Mouse (Mus musculus) liver, embryonic 14.5 days (tissue): ENCODE measurements around the gene Trpv4. TPM values are rescaled to one million over a fixed set of nuclear protein-coding genes. Genes with fewer than 3 reads are reported as not detected.

ENCODE experiments used
- ATAC-seq: fragments of 200-750 bp; cut with Nextera tagmentation; 2 replicates; pipeline ENCODE4 v1.8.0; 2017; ENCODE audit warnings: moderate number of reproducible peaks, mild to moderate bottlenecking, moderate library complexity; ENCODE audit not compliant: insufficient read depth
- DNase-seq, 3 experiments: peaks; one replicate each; pipeline ENCODE4 v3.0.0-alpha.2; 2012 to 2013; ENCODE audit warnings: low read depth in 3 of 3, low spot score in 3 of 3
- H3K27ac ChIP-seq: fragments of 300-500 bp; sonication (generic); 2 replicates; pipeline ENCODE4 v1.5.1; 2014; ENCODE audit warnings: moderate library complexity, mild to moderate bottlenecking, control low read depth, inconsistent platforms
- H3K27me3 ChIP-seq: fragments of 300-500 bp; sonication (generic); 2 replicates; pipeline ENCODE4 v1.6.1; 2014; ENCODE audit warnings: mild to moderate bottlenecking, low read length, moderate library complexity; ENCODE audit not compliant: control insufficient read depth, insufficient read depth
- H3K36me3 ChIP-seq: fragments of 300-500 bp; sonication (generic); replicated peaks from 2 replicates; pipeline ENCODE4 v1.6.1; 2014; ENCODE audit warnings: low read depth; ENCODE audit not compliant: control insufficient read depth, insufficient read depth
- H3K4me1 ChIP-seq, 2 experiments: fragments of 200-500 bp in 1 of 2; fragments of 300-500 bp in 1 of 2; sonication (generic) in 1 of 2; replicated peaks; 2 replicates each; pipeline ENCODE4 v1.6.1; 2012 to 2014; ENCODE audit warnings: antibody characterized with exemption in 1 of 2, inconsistent platforms in 1 of 2, low read length in 1 of 2; ENCODE audit not compliant: control insufficient read depth in 2 of 2, insufficient read depth in 2 of 2
- H3K4me2 ChIP-seq: fragments of 300-500 bp; sonication (generic); 2 replicates; pipeline ENCODE4 v1.6.1; 2014; ENCODE audit warnings: low read depth, mild to moderate bottlenecking, control low read depth, moderate library complexity
- H3K4me3 ChIP-seq, 2 experiments: fragments of 200-500 bp in 1 of 2; fragments of 300-500 bp in 1 of 2; sonication (generic) in 1 of 2; 2 replicates each; pipeline ENCODE4 v1.5.1; 2012 to 2014; ENCODE audit warnings: low read depth in 2 of 2, low read length in 2 of 2, mild to moderate bottlenecking in 2 of 2, control low read depth in 1 of 2, inconsistent platforms in 1 of 2, moderate library complexity in 1 of 2; ENCODE audit not compliant: insufficient read depth in 1 of 2
- H3K9ac ChIP-seq: fragments of 300-500 bp; sonication (generic); replicated peaks from 2 replicates; pipeline ENCODE4 v1.6.1; 2014; ENCODE audit warnings: mild to moderate bottlenecking, control low read depth, moderate library complexity
- H3K9me3 ChIP-seq: fragments of 300-500 bp; sonication (generic); 2 replicates; pipeline ENCODE4 v1.6.1; 2016; ENCODE audit warnings: low read length, mixed read lengths; ENCODE audit not compliant: control insufficient read depth
- CTCF ChIP-seq: IDR thresholded peaks from 2 replicates; pipeline ENCODE4 v1.5.1; 2016; ENCODE audit warnings: antibody characterized with exemption, low read depth, control low read depth
- EP300 ChIP-seq: IDR thresholded peaks from 2 replicates; pipeline ENCODE4 v1.6.1; 2016; ENCODE audit warnings: antibody characterized with exemption, low read depth
- WGBS: fragments of 180-500 bp; shearing (Covaris S2); extraction: QIAGEN DNeasy Blood & Tissue Kit; methylation state at CpG from one replicate; pipeline ENCODE4 v1.1.7; 2014; ENCODE audit not compliant: insufficient replicate concordance; 5-methylcytosine and 5-hydroxymethylcytosine counted together
- polyA plus RNA-seq, 2 experiments: library from polyadenylated mRNA; depleted of rRNA in 1 of 2; stranded (reverse) in 1 of 2; unstranded in 1 of 2; fragments of >200 nt; fragmentation: Nextera tagmentation in 1 of 2; extraction: Ambion mirVana in 1 of 2; gene quantifications; 2 replicates each; pipeline versions ENCODE4 v1.2.1 to v1.2.3; 2012 to 2014

Trpv4 gene
- polyA plus RNA-seq, 2 experiments: 0.14 to 0.22 TPM

- H3K9ac ChIP-seq: no peak overlapping the region
- no peaks in the 10 kb centered on the region for H3K9me3 ChIP-seq
- peaks cover 7 to 17% of the 10 kb centered on the region in 2 experiments; a peak in 3 of 4 replicates for H3K4me1 ChIP-seq
- H3K4me3 ChIP-seq: no peak overlapping the region
- peak; percentile 20; the same call in 1 of the 2 replicates for ATAC-seq
- H3K36me3 ChIP-seq: no peaks in the 10 kb centered on the region
- no peak for TF ChIP-seq CTCF
- no peak for TF ChIP-seq EP300
- no peak overlapping the region for H3K4me2 ChIP-seq
- no peak for DNase-seq
- H3K27ac ChIP-seq: no peak overlapping the region
- no peaks in the 10 kb centered on the region for H3K27me3 ChIP-seq
- 63% methylated on average over 11 of the region's 11 CpGs for WGBS
These were observed 41.7 kb downstream of the Trpv4 start for GRCm38 (mm10) chr5:114616336-114617061.

GRCm38 (mm10) chr5:114614863-114615262, 43.4 kb downstream of the Trpv4 start:
- H3K4me2 ChIP-seq: peak overlapping the region; percentile 31; the same call in 1 of the 2 replicates
- H3K4me1 ChIP-seq: peaks cover 7 to 17% of the 10 kb centered on the region in 2 experiments; a peak in 3 of 4 replicates

GRCm38 (mm10) chr5:114611968-114612608, 46.1 kb downstream of the Trpv4 start:
- Histone ChIP-seq H3K36me3 (no peaks in the 10 kb centered on the region), H3K27me3 (no peaks in the 10 kb centered on the region), H3K9ac (no peak overlapping the region), H3K4me3 (no peak overlapping the region), H3K4me1 (peaks cover 7 to 17% of the 10 kb centered on the region in 2 experiments; a peak in 3 of 4 replicates), H3K9me3 (no peaks in the 10 kb centered on the region), H3K4me2 (no peak overlapping the region), H3K27ac (no peak overlapping the region)
- TF ChIP-seq EP300: no peak
- TF ChIP-seq CTCF: peak; percentile 73
- WGBS: 50% methylated on average over 25 of the region's 25 CpGs
- no peak for ATAC-seq
- no peak for DNase-seq

More at GRCm38 (mm10) chr5:114614863-114615262, 43.4 kb downstream of the Trpv4 start:
- no peaks in the 10 kb centered on the region for H3K27me3 ChIP-seq
- H3K9me3 ChIP-seq: no peaks in the 10 kb centered on the region
- WGBS: 16% methylated on average over 7 of the region's 7 CpGs
- no peaks in the 10 kb centered on the region for H3K36me3 ChIP-seq
- no peak overlapping the region for H3K9ac ChIP-seq
- TF ChIP-seq EP300 (peak; percentile 81), CTCF (no peak)
- no peak overlapping the region for H3K27ac ChIP-seq
- no peak overlapping the region for H3K4me3 ChIP-seq
- peak; percentile 89 for ATAC-seq
- DNase-seq: peak in 1 of 3 experiments; percentile 32

GRCm38 (mm10) chr5:114611256-114611655, 47.0 kb downstream of the Trpv4 start:
- H3K9me3 ChIP-seq: no peaks in the 10 kb centered on the region
- WGBS: 62% methylated on average over 10 of the region's 10 CpGs
- no peak for DNase-seq
- no peaks in the 10 kb centered on the region for H3K27me3 ChIP-seq
- H3K36me3 ChIP-seq: no peaks in the 10 kb centered on the region
- TF ChIP-seq CTCF (no peak), EP300 (no peak)
- H3K4me1 ChIP-seq: peaks cover 4 to 11% of the 10 kb centered on the region in 2 experiments; a peak in 2 of 4 replicates
- no peak overlapping the region for H3K9ac ChIP-seq
- H3K27ac ChIP-seq: no peak overlapping the region
- no peak overlapping the region for H3K4me3 ChIP-seq
- no peak overlapping the region for H3K4me2 ChIP-seq
- ATAC-seq: no peak

- WGBS: 6% methylated on average over 12 of the region's 12 CpGs
- DNase-seq (no peak), ATAC-seq (no peak)
- H3K27me3 ChIP-seq: no peaks in the 10 kb centered on the region
- no peak for TF ChIP-seq EP300
- peak; percentile 92 for TF ChIP-seq CTCF
- no peaks in the 10 kb centered on the region for H3K36me3 ChIP-seq
- H3K4me1 ChIP-seq: no peaks in the 10 kb centered on the region
- H3K9me3 ChIP-seq: no peaks in the 10 kb centered on the region
- H3K4me3 ChIP-seq: no peak overlapping the region
- H3K9ac ChIP-seq: no peak overlapping the region
- no peak overlapping the region for H3K4me2 ChIP-seq
- no peak overlapping the region for H3K27ac ChIP-seq
These were observed 49.7 kb downstream of the Trpv4 start for GRCm38 (mm10) chr5:114608516-114608915.
